Mouse (Mus musculus) adrenal gland, adult 10 weeks (tissue): ENCODE data around the gene Fam83c. TPM values are rescaled to one million over a fixed set of nuclear protein-coding genes. Genes with fewer than 3 reads are reported as not detected.

Experiments
- polyA plus RNA-seq: library from polyadenylated mRNA; stranded (reverse); fragments of 350-450 nt; fragmentation: Illumina TruSeq; extraction: RNeasy Lipid Tissue Mini Kit (QIAGEN cat#74804); gene quantifications from one replicate; pipeline ENCODE4 v1.2.3, GENCODE M21; 2014; ENCODE audit warnings: low read depth, low replicate concordance

Gene Fam83c
- 0.17 TPM for polyA plus RNA-seq

DNA sequence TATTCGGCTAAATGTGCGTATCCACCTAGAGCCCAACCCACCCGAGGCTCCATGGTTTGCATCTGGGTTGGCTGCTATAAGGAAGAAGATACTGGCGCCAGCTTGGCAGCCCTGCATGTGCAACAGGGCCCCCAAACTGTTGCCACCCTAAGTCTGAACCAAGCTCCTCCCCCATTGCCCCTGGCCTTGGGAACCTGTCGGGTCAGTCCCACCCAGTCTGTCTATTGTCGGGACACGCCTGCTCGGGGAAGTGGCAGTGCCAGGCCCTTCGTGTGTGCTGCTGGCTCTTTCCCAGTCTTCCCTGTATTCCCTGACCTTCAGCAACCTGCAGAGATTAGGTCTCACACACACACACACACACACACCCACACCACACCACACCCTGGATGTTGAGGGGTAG is at the start of gene Fam83c:
TSS of gene Fam83c (minus strand) at position 123 of the 400 bp plus-strand sequence.

GRCm38 (mm10) chr2:155826630-155827424 is 7.8 kb downstream of the Fam83c start, which contains the start of gene Eif6:
Gene Eif6, minus strand, starts transcription at chr2:155826925.

GRCm38 (mm10) chr2:155819392-155819448 is 15.4 kb downstream of the Fam83c start, which contains the start of gene BC029722:
Gene BC029722, minus strand, starts transcription at chr2:155819426.

Other genes with a start within 250 kb of the Fam83c start
- 10.0 TPM for gene Gss, start 242.0 kb downstream of the Fam83c start, polyA plus RNA-seq
- not detected for gene Myh7b, start 223.6 kb downstream of the Fam83c start, polyA plus RNA-seq
- 135 TPM for gene Trpc4ap, start 142.5 kb downstream of the Fam83c start, polyA plus RNA-seq
- 13.9 TPM for gene Edem2, start 105.4 kb downstream of the Fam83c start, polyA plus RNA-seq
- gene Gm17581, start 99.0 kb downstream of the Fam83c start, polyA plus RNA-seq: not detected
- 26.1 TPM for gene Procr, start 83.7 kb downstream of the Fam83c start, polyA plus RNA-seq
- gene Mmp24, start 59.5 kb downstream of the Fam83c start, polyA plus RNA-seq: 0.17 TPM
- 203 TPM for gene BC029722, start 15.4 kb downstream of the Fam83c start, polyA plus RNA-seq
- gene Eif6, start 7.9 kb downstream of the Fam83c start, polyA plus RNA-seq: 17.1 TPM
- gene Uqcc1, start 95.5 kb upstream of the Fam83c start, polyA plus RNA-seq: 74.9 TPM
- gene Gm15557, start 105.9 kb upstream of the Fam83c start, polyA plus RNA-seq: not detected
- not detected for gene Gdf5, start 110.5 kb upstream of the Fam83c start, polyA plus RNA-seq
- gene Cep250, start 121.6 kb upstream of the Fam83c start, polyA plus RNA-seq: 1.1 TPM
- 0.64 TPM for gene 6430550D23Rik, start 173.1 kb upstream of the Fam83c start, polyA plus RNA-seq
- gene Ergic3, start 173.2 kb upstream of the Fam83c start, polyA plus RNA-seq: 23.6 TPM
- not detected for gene Fer1l4, start 218.1 kb upstream of the Fam83c start, polyA plus RNA-seq
- 0.12 TPM for gene Spag4, start 230.3 kb upstream of the Fam83c start, polyA plus RNA-seq